Mouse (Mus musculus) heart, adult 2 months (tissue): Measurements from ENCODE around the gene Akr1b3. TPM values are rescaled to one million over a fixed set of nuclear protein-coding genes. Genes with fewer than 3 reads are reported as not detected.
A peak's percentile ranks its signal among the peaks of the same experiment; 100 is the strongest.

Source experiments
- DNase-seq, 2 experiments: peaks; one replicate each; pipeline ENCODE4 v3.0.0; 2021
- H3K27ac ChIP-seq: fragments of 200-600 bp; 2 replicates; pipeline ENCODE4 v1.8.1; 2022
- H3K27me3 ChIP-seq: fragments of 200-500 bp; 2 replicates; pipeline ENCODE4 v1.6.1; 2012; ENCODE audit warnings: mild to moderate bottlenecking, low read length, inconsistent platforms, mixed read lengths; ENCODE audit not compliant: control insufficient read depth, insufficient read depth
- H3K36me3 ChIP-seq: fragments of 200-500 bp; 2 replicates; pipeline ENCODE4 v1.6.1; 2012; ENCODE audit warnings: low read length, inconsistent platforms; ENCODE audit not compliant: control insufficient read depth, insufficient read depth
- H3K4me1 ChIP-seq: fragments of 200-500 bp; 2 replicates; pipeline ENCODE4 v1.6.1; 2011; ENCODE audit warnings: low read length; ENCODE audit not compliant: control insufficient read depth, insufficient read depth
- H3K4me3 ChIP-seq: fragments of 200-600 bp; 2 replicates; pipeline ENCODE4 v1.8.1; 2022
- H3K79me2 ChIP-seq: fragments of 200-500 bp; replicated peaks from 2 replicates; pipeline ENCODE4 v1.6.1; 2012; ENCODE audit warnings: mild to moderate bottlenecking, inconsistent platforms, low read length, moderate library complexity, mixed read lengths; ENCODE audit not compliant: control insufficient read depth, insufficient read depth
- H3K9ac ChIP-seq: fragments of 200-500 bp; 2 replicates; pipeline ENCODE4 v1.6.1; 2012; ENCODE audit warnings: low read depth, mild to moderate bottlenecking, control low read depth, inconsistent platforms, low read length, mixed read lengths
- CTCF ChIP-seq: fragments of 200-600 bp; IDR thresholded peaks from 2 replicates; pipeline ENCODE4 v1.8.1; 2022; ENCODE audit warnings: antibody characterized with exemption, mild to moderate bottlenecking, moderate library complexity
- EP300 ChIP-seq: fragments of 200-500 bp; IDR thresholded peaks from 2 replicates; pipeline ENCODE4 v1.6.1; 2011; ENCODE audit warnings: low read depth, low read length, control low read depth; ENCODE audit not compliant: insufficient read depth
- POLR2A ChIP-seq: fragments of 200-500 bp; IDR thresholded peaks from 2 replicates; pipeline ENCODE4 v1.6.1; 2011; ENCODE audit warnings: mild to moderate bottlenecking, low read depth, low read length, control low read depth; ENCODE audit not compliant: insufficient read depth
- WGBS: fragments of 180-500 bp; shearing (Covaris S2); methylation state at CpG from one replicate; pipeline ENCODE4 v1.1.7; 2018; 5-methylcytosine and 5-hydroxymethylcytosine counted together
- intact Hi-C: fragments of 180-260 bp; cut with DNase I; formaldehyde crosslinking; loops from one replicate; pipeline ENCODE4 v1.15.1; 2025
- polyA plus RNA-seq: library from polyadenylated mRNA; depleted of rRNA; stranded (reverse); fragments of >200 nt; gene quantifications from 2 replicates; pipeline ENCODE4 v1.2.3, GENCODE M21; 2012
- total RNA-seq, 2 experiments: library from RNA; stranded (reverse); gene quantifications; 2 replicates each; pipeline ENCODE4 v1.2.3; 2021

Gene Akr1b3
- total and polyA plus RNA-seq, 3 experiments, result 266 to 352 (median 282) TPM

DNA sequence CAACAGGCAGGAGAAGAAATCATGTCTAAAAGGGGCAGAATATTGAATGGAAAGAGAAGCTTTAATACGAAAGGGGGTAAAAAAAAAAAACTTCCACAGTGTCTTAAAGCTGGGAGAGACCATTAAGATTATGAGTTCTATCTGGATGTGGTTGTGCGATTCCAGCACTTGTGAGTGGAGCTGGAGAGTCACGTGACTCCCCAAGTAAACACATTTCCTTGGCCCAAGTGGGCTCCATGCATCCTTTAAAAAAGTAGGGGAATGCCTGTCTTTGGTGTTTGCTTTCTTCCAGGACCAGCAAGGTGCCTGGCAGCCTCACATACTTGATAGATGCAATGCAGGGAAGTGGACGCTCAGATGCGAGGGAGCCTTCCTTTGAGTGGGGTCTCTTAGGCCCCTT, 38.9 kb downstream of the Akr1b3 start:
- Histone ChIP-seq H3K4me1 (peaks cover 2% of the 10 kb centered on the region; the same call in 1 of the 2 replicates), H3K27ac (no peak overlapping the region), H3K4me3 (no peak overlapping the region), H3K9ac (no peak overlapping the region), H3K36me3 (no peaks in the 10 kb centered on the region), H3K27me3 (no peaks in the 10 kb centered on the region), H3K79me2 (no peaks in the 10 kb centered on the region)
- intact Hi-C loops, result loop anchor here (5.0 kb wide), 1 partner anchor 71 kb away; no protein-coding TSS in a partner anchor
- no peak for TF ChIP-seq POLR2A
- DNase-seq, result no peak
- 73% methylated on average over 5 of the region's 5 CpGs for WGBS

DNA sequence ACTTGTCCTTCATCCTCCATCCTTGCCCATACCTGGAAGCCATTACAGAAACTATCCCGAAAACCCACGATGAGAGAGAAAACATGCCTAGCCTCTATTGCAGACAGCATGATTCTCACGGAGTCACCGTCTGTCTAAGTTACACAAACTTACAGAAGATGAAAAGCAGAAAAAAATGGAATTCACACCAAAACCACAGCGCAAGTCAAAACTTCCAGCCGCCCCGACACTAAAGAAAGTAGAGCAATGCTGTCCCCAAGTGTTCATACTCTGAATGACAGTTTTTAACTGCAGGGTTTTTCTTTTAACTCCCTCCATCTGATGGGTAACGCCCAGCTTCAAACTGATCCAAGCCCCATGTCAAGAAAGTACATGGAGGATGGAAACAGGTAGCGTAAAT, 39.6 kb downstream of the Akr1b3 start:
- Histone ChIP-seq H3K27me3 (no peaks in the 10 kb centered on the region), H3K36me3 (no peaks in the 10 kb centered on the region), H3K4me3 (no peak overlapping the region), H3K9ac (no peak overlapping the region), H3K4me1 (peaks cover 2% of the 10 kb centered on the region; the same call in 1 of the 2 replicates), H3K79me2 (no peaks in the 10 kb centered on the region), H3K27ac (no peak overlapping the region)
- intact Hi-C loops, result loop anchor here (5.0 kb wide), 1 partner anchor 70 kb away; no protein-coding TSS in a partner anchor
- no peak for TF ChIP-seq EP300
- no peak for TF ChIP-seq POLR2A
- peak; percentile 86 for TF ChIP-seq CTCF
- 25% methylated on average over 9 of the region's 9 CpGs for WGBS
- peak in 1 of 2 experiments; percentile 15 for DNase-seq

DNA sequence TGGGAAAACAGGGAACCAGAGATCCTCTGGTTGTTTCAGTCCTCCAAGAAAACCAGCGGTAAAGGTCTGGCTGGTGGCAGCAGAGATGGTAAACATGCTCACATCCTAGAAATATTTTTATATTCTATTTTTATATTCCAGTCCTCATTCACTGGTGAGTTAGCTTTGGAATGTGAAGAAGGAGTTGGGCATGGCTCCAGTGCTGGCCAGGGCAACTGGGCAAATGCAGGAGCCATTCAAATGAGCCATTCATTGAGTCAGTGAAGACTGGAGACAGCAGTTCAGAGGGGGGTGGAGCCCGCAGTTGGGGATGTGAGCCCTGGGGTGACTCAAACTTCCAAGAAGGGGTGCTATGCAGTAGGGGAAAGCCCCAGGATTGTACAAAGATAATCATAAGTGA, 42.9 kb downstream of the Akr1b3 start:
- peak; percentile 36 to 46 for DNase-seq
- intact Hi-C loops, result no loop called here
- Histone ChIP-seq H3K4me1 (peaks cover 2% of the 10 kb centered on the region; the same call in 1 of the 2 replicates), H3K4me3 (no peak overlapping the region), H3K79me2 (no peaks in the 10 kb centered on the region), H3K27ac (0 out of 2 replicates have a peak overlapping the region, but pooled peaks have one; percentile 15), H3K9ac (no peak overlapping the region), H3K27me3 (no peaks in the 10 kb centered on the region), H3K36me3 (no peaks in the 10 kb centered on the region)
- TF ChIP-seq EP300, result no peak
- no peak for TF ChIP-seq POLR2A
- no peak for TF ChIP-seq CTCF
- WGBS, result 58% methylated on average over 2 of the region's 2 CpGs

DNA sequence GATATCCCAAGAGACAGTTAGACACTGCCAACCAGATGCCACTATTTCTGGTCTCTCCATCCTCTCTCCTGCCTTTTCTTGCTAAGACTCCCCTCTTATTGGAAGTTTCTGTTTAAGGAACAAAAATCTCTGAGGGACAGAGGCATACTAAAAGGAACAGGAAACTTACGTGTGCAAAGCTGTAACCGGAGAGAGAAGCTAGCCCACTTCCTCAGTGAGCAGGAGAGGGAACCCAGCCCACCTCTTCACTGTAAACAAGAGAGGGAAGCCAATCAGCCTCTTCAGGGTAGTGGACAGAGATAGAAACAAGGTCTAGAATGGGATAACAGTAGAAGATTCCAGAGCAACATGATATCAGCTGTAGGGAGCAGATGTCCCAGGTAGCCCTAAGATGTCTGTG, 44.2 kb downstream of the Akr1b3 start:
- Histone ChIP-seq H3K27ac (no peak overlapping the region), H3K9ac (no peak overlapping the region), H3K79me2 (no peaks in the 10 kb centered on the region), H3K4me3 (no peak overlapping the region), H3K4me1 (peaks cover 2% of the 10 kb centered on the region; the same call in 1 of the 2 replicates), H3K36me3 (no peaks in the 10 kb centered on the region), H3K27me3 (no peaks in the 10 kb centered on the region)
- TF ChIP-seq EP300 (no peak), CTCF (no peak), POLR2A (no peak)
- 43% methylated on average over 2 of the region's 2 CpGs for WGBS
- no peak for DNase-seq
- intact Hi-C loops, result no loop called here

DNA sequence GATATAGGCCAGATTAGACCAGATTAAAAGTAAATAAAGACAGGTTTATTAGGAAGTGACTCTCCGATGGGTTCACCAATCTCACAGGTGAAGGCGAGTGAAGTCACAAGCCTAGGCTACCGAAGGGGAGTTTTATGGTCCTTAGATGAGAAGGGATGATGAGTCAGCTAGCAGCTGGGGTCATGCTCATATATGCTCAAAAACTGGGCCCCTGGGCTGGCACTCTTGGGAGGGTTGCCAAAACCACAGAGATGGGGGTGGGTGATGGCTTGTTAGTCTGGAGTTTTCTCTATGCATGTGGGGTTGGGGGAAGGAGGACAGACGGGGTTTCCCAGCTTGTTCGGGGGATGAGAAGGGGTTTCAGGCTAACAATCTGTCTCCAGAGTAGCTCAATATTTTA, 44.8 kb downstream of the Akr1b3 start:
- Histone ChIP-seq H3K4me3 (no peak overlapping the region), H3K27ac (no peak overlapping the region), H3K9ac (no peak overlapping the region), H3K36me3 (no peaks in the 10 kb centered on the region), H3K79me2 (no peaks in the 10 kb centered on the region), H3K4me1 (peaks cover 2% of the 10 kb centered on the region; the same call in 1 of the 2 replicates), H3K27me3 (no peaks in the 10 kb centered on the region)
- intact Hi-C loops, result no loop called here
- DNase-seq, result no peak
- no peak for TF ChIP-seq EP300
- TF ChIP-seq POLR2A, result no peak
- no peak for TF ChIP-seq CTCF
- WGBS, result 89% methylated on average over 5 of the region's 5 CpGs

DNA sequence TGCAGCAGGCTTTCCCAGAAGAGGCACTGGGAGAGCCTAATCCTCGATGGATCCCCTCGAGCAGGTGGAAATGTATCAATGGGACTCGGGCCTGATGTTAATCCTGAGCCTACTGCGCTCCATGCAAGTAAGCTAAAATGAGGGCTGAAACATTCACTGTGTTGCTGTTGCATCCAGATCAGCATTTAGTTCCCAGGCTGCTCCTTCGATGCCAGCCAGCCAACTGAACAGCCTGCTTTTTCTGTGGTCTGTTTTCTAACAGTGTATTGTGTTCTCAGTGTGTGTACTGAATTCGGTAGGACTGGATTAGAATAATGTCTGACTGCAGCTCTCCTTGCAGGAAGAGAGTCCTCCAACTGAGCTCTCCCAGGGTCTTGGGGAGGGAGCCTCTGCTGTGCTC, 46.6 kb downstream of the Akr1b3 start:
- no peak overlapping the region for H3K4me3 ChIP-seq
- H3K4me1 ChIP-seq, result peaks cover 2% of the 10 kb centered on the region; the same call in 1 of the 2 replicates
- TF ChIP-seq CTCF (no peak), EP300 (no peak), POLR2A (no peak)
- no peak for DNase-seq
- H3K27ac ChIP-seq, result no peak overlapping the region
- H3K9ac ChIP-seq, result no peak overlapping the region
- H3K36me3 ChIP-seq, result no peaks in the 10 kb centered on the region
- no peaks in the 10 kb centered on the region; the same call in 1 of the 2 replicates for H3K27me3 ChIP-seq
- intact Hi-C loops, result no loop called here
- WGBS, result 62% methylated on average over 6 of the region's 6 CpGs
- no peaks in the 10 kb centered on the region for H3K79me2 ChIP-seq
